Mouse (Mus musculus): ENCODE measurements around the gene Arih2. TPM values are rescaled to one million over a fixed set of nuclear protein-coding genes. Genes with fewer than 3 reads are reported as not detected.

Arih2 gene
- polyA plus RNA-seq, 1 experiment from 2014 or later = 40.8 TPM

DNA sequence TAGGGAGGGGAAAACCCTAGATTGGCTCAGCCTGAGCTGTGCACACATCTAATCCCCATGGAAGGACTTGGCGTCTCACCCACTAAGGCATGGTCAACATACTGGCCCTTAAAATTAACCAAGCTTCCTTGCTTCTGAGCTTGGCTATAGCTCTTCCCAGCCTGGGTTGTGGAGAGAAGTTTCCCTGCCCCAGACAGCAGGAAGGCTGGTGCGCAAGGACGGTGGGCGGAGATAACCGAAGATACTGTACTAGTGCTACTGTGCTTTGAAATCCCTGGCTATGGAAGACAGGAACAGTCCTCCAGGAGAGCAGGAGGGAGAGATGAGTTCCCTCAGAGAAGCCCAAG is 69.9 kb downstream of the Arih2 start:
- WGBS (ENCODE audit: missing documents) = 94% methylated on average over 5 of the region's 5 CpGs
- no peaks in the 10 kb centered on the region for H3K36me3 ChIP-seq (ENCODE audit: inconsistent target)
- H3K27ac ChIP-seq = no peak overlapping the region
- H3K4me3 ChIP-seq (ENCODE audit: inconsistent target) = no peak overlapping the region
- H3K79me2 ChIP-seq (ENCODE audit: inconsistent target) = no peaks in the 10 kb centered on the region

DNA sequence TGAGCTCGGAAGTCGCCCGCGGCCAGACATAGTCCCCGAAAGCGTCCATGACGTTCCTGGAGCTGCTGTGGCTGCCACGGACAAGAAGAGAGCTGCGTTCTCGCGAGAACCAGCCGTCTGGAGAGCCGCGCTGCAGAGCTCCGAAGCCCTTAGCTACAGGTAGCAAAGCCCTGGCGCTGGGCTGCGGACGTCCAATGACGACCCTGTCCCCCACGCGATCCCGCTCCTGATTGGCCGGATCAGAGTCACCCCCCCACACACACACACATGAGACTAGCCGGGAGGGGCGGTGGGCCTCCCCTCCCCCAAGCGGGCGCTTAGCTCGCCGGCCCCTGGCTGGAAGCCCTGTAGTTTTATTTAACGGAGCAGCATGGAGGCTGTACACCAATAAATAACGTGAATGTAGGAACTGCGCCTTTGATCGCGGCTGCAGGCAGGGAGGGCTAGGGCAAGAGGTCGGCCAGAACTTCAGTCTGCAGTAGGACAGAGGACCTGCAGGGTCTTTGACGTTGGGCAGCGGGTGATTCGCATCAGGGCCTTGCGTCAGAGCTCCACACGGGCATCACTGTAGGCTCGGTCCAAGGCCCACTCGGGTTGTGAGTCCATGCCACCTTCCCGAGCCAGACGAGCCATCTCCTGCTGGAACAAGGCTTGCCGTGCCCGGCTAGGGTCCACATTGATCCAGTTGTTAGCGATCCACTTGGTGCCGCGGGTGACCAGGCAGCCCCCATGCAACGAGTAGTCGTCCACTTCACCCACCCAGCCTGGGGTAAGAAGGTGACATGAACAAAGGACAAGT is 70.4 kb downstream of the Arih2 start, which contains the start of gene Wdr6:
Gene Wdr6 (minus strand): TSS at position 195 of the 799 bp plus-strand sequence.
- Histone ChIP-seq H3K79me2 (ENCODE audit: inconsistent target) (no peaks in the 10 kb centered on the region), H3K4me3 (ENCODE audit: inconsistent target) (peak within 1 kb of the TSS; percentile 56), H3K36me3 (ENCODE audit: inconsistent target) (no peaks in the 10 kb centered on the region), H3K27ac (no peak within 1 kb of the TSS)
- 12% methylated on average over 49 of the region's 51 CpGs for WGBS (ENCODE audit: missing documents)

DNA sequence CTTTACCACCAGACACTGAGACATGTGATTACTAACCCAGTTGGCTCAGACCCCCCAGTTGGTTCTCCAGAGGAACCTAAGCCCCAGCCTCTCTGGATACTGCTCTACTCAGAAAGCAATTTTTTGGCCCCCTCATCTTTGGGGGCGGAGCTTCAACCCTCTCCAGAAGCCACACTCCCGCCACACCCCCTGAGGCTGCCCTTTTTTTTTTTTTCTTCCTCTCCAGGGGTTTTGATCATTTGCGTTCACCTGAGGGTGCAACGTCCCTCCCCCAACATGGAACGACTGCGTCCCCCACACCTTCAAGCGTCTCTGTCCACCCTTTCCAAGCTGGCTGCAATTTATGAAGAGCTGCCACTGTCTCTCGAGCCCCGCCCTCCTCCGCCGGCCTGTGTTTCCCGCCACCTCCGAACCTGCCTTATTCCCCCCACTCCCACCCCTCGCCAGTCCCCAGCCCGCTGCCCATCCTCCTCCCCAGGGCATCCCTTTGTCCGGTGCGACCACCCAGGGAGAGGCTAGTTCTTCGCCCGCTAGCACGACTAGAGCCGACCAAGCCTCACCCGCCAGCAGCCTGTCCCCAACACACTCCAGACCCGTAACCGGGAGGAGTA is 71.1 kb downstream of the Arih2 start:
- Histone ChIP-seq H3K4me3 (ENCODE audit: inconsistent target) (peak overlapping the region; percentile 56), H3K27ac (no peak overlapping the region), H3K36me3 (ENCODE audit: inconsistent target) (peaks cover 3% of the 10 kb centered on the region; the same call in 1 of the 2 replicates), H3K79me2 (ENCODE audit: inconsistent target) (no peaks in the 10 kb centered on the region)
- 2% methylated on average over 24 of the region's 24 CpGs for WGBS (ENCODE audit: missing documents)

DNA sequence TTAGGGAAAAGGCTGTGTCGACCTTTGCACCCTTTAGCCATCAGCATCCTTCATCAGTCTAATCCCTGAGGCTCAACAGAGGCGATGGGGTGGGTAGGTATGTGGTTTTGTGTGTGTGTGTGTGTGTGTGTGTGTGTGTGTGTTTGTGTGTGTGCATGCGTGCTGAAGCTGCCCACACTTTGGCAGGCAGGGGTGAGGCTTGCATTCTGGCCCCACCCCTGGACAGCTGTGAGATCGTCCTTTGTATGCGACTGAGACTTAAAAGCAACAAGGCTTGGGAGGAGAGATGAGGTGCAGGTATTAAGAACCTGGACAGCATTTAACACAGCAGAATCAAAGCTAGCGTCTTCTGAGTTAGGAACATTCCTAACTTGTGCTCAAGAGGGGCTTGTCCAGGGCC is 72.2 kb downstream of the Arih2 start:
- no peak overlapping the region for H3K4me3 ChIP-seq (ENCODE audit: inconsistent target)

DNA sequence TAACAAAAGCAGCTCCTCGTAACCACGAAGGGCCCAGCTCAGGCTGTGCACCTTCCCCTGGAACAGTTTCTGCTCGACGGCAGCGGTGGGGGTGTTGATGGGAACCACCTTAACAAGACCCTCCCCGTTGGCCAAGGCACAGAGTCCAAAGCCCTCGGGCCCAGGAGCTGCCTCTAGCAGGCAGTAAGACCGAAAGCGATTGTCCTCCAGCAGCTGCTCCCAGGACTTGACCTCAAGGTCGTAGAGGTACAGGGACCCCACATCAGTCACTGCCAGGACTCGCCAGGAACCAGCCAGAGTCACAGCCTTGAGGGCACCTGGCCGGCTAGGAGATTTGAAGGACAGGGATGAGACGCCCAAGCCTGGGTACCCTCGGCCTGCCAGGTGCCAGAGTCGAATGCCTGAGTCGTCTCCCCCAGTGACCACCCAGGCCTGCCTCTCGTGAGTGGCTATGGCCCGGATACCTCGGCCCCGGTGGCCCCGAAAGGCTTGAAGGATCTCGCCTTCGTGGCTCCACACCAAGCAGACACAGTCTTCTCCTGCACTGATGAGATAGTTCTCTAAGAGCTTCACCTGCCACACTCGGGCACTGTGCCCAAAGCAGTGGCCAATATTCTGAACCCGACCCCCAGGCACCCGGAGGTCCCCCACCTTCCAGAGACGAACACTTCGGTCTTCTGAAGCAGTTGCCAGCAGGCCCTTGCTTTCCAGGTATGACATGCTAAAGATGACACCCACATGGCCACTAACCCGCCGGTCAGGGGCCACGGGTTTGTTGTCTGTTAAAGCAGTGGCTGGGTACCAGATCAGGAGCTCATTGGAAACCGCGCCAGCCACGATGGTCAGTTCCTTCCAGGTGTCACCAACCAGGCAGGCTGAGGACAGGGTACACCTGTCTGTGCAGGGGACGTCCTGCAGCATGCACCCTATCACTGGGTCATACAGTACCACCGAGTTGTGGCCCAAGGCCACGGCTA is 73.6 kb downstream of the Arih2 start:
- 96% methylated on average over 26 of the region's 37 CpGs for WGBS (ENCODE audit: missing documents)
- no peaks in the 10 kb centered on the region for H3K79me2 ChIP-seq (ENCODE audit: inconsistent target)
- no peak overlapping the region for H3K27ac ChIP-seq
- peaks cover 22% of the 10 kb centered on the region for H3K36me3 ChIP-seq (ENCODE audit: inconsistent target)
- H3K4me3 ChIP-seq (ENCODE audit: inconsistent target) = no peak overlapping the region

More for the DNA sequence above, 72.2 kb downstream of the Arih2 start:
- H3K27ac ChIP-seq = no peak overlapping the region
- H3K36me3 ChIP-seq (ENCODE audit: inconsistent target) = peaks cover 13% of the 10 kb centered on the region
- WGBS (ENCODE audit: missing documents) = 85% methylated on average over 5 of the region's 6 CpGs
- H3K79me2 ChIP-seq (ENCODE audit: inconsistent target) = no peaks in the 10 kb centered on the region

DNA sequence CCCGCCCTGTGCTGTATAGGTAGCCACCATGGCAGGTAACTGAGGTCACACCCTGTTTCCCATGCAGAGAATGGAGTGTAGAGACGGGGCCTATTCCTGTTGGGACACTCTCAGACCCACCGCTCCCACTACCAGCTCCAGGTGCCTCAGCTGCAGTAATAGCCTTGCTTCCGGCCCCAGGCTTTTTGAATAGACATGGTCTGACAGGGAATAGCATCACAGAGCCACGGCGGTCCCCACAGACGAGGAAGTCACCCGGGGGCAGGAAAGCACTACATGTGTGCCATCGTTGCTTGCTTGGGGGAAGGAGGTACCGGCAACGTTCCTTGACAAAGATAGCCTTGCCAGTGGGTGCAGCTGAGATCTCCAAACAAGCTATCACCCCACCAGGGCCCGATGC is 74.3 kb downstream of the Arih2 start:
- WGBS (ENCODE audit: missing documents) = 77% methylated on average over 12 of the region's 12 CpGs
- peaks cover 22% of the 10 kb centered on the region for H3K36me3 ChIP-seq (ENCODE audit: inconsistent target)
- no peak overlapping the region for H3K27ac ChIP-seq
- no peaks in the 10 kb centered on the region for H3K79me2 ChIP-seq (ENCODE audit: inconsistent target)
- H3K4me3 ChIP-seq (ENCODE audit: inconsistent target) = no peak overlapping the region

DNA sequence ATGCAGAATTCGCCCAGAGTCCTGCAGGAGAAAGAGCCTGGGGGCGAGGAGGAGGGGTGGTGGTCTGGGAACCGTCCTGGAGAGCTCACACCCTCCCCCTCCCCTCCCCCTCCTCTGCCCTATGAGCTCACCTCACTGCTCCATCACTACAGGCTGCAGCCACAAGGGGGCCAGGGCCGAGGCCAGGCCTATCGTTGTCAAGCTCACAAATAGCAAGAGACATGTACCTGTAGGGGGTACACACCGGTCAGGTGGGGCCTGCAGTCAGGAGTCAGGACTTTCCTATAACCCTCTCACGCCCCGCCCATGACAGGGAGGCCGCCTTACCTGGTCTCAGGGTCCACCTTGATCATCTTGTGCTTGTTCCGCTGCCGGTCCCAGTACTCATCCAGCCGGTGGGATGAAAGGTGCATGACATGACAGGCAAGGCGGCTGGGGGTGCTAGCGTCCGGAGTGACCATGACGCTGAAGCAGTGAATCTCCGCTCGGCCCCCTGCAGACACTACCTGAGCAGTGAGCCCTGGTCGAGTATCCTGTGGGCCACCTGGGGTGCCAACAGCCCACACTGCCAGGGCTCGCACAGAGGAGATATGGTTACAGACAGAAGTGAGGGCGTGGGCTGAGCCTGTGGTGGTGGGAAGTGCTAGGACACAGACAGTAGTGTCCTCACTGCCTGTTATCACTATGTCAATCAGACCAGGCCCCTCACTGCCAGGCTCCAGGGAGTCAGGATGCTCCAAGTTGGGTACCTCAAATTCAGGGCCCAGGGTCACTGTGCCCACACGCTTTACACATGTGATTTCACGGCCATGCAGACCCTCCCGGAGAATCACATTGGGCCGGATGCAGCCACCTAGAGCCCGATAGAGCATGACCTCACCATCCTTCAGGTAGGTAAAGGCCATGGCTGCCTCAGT is 75.2 kb downstream of the Arih2 start:
- H3K79me2 ChIP-seq (ENCODE audit: inconsistent target) = no peaks in the 10 kb centered on the region
- H3K27ac ChIP-seq = no peak overlapping the region
- H3K36me3 ChIP-seq (ENCODE audit: inconsistent target) = peaks cover 22% of the 10 kb centered on the region
- 82% methylated on average over 25 of the region's 26 CpGs for WGBS (ENCODE audit: missing documents)
- no peak overlapping the region for H3K4me3 ChIP-seq (ENCODE audit: inconsistent target)

DNA sequence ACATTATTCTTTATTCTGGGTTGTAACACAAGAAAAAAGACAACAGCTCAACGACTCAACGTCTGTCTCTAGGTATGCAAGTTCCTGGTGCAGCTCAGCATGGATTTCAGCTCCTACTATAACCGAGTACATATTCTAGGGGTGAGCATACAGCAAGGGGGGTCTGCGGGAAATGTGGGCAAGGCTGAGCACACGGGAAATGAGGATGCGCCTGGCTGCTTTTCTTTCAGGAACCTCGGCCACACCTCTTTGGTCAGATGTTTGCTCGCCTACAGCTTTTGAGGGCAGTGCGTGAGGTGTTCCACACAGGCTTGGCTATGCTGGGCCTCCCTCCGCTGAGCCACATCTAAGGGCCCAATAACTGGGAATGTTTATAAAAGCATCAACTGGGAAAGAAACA is 76.9 kb downstream of the Arih2 start:
- no peak overlapping the region for H3K4me3 ChIP-seq (ENCODE audit: inconsistent target)
- no peak overlapping the region for H3K27ac ChIP-seq
- H3K36me3 ChIP-seq (ENCODE audit: inconsistent target) = peaks cover 22% of the 10 kb centered on the region
- 89% methylated on average over 10 of the region's 10 CpGs for WGBS (ENCODE audit: missing documents)
- peaks cover 7% of the 10 kb centered on the region; the same call in 1 of the 2 replicates for H3K79me2 ChIP-seq (ENCODE audit: inconsistent target)

DNA sequence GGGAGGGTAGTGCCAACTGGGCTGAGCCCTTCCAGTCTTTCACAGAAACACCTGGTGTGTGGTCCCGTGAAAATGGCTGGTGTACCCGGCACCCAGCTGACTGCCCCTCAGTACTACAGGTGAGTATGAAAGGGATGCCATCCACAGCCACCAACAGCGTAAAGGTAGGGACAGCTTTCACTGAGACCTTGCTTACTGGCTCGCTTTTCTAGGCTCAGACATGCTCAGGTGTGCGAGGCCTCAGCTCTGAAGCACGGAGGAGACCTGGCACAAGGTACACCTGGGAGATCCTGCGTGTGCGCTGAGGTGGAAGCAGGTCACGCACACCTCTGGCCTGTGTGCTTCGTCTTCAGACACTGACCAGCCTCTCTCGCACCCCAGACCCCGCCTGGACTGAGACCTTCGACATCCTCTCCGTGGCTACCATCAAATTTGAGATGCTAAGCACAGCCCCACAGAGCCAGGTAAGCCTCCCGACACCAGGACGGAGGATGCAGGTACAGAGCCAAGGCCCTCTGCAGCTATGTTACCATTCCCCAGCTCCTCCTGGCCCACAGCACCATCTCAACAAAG is 77.7 kb downstream of the Arih2 start:
- no peak overlapping the region for H3K4me3 ChIP-seq (ENCODE audit: inconsistent target)
- H3K36me3 ChIP-seq (ENCODE audit: inconsistent target) = peaks cover 22% of the 10 kb centered on the region
- H3K79me2 ChIP-seq (ENCODE audit: inconsistent target) = peaks cover 7% of the 10 kb centered on the region; the same call in 1 of the 2 replicates
- 97% methylated on average over 16 of the region's 16 CpGs for WGBS (ENCODE audit: missing documents)
- H3K27ac ChIP-seq = no peak overlapping the region

DNA sequence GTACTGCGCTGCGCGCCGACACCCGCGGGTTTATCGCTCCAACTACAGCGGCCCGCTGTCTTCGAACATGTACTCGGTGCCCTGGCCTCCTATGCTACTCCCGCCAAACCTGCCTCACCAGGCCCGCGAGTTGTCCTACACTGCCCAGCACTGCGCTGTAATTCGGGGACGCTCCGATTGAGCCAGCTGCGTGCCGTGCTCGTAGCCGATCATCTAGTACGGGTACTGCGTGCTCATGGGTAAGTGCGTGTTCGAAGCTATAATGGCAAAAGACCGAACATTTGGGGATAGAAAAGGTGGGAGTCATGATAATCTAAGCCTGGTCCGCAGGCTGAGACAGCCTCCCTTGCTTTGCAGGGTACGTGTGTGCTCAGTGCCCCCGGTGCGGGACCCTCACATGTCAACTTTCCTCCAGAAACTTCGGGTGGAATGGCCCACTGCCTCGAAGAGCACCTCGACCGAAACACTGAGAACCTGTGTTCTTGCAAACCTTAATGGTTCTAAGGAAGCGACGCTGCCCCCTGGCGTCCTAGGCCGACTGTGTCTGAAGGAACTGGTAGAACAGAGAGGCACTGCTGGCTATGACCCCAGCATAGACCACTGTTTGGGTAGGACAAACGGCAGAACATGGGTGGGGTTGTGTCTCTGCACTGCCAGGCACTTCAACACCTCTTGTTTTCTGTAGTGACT is 78.8 kb downstream of the Arih2 start:
- Histone ChIP-seq H3K79me2 (ENCODE audit: inconsistent target) (peaks cover 15% of the 10 kb centered on the region; the same call in 1 of the 2 replicates), H3K4me3 (ENCODE audit: inconsistent target) (peak overlapping the region; percentile 50), H3K36me3 (ENCODE audit: inconsistent target) (peaks cover 22% of the 10 kb centered on the region), H3K27ac (peak overlapping the region; percentile 4; the same call in 1 of the 2 replicates)
- WGBS (ENCODE audit: missing documents) = 1% methylated on average over 40 of the region's 40 CpGs

DNA sequence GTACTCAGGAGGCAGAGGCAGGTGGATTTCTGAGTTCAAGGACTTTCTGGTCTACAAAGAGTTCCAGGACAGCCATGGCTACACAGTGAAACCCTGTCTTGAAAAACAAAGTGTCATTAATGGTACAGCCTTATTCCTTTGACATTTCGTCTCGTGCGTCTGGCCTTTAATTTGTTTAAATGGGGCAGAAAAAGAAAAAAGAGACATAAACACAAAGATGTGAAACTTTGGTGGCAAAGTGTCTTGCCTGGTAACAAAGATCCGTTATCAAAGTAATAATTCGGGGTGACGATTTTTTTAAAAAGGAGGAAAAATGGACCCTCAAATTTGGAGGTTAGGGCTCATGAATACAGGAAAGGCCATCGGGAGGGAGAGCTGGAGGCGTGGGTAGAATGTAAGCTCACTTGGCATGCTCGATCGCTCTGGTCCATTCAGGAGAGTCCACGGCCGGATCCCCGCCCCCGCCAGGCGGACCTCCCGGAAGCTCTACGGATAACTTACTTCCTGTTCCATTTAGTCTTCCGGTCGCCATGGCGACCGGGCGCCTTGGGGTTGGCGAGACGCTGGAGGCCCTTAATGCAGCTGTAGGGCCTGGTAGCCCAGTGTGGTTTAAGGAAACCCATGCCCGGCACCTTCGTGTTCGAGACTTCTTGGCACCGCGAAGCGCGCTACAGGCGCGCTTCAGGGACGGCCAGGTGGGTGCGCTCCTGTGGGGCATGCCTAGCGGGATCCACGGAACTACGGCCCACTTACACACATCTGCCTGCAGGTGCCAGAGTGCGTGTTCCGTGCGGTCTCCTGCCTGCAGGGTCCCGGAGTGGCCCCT is 79.6 kb downstream of the Arih2 start, which contains the start of gene Dalrd3:
Gene Dalrd3 (plus strand): TSS at position 506 of the 826 bp plus-strand sequence.
- H3K36me3 ChIP-seq (ENCODE audit: inconsistent target) = peaks cover 22% of the 10 kb centered on the region
- peak within 1 kb of the TSS; percentile 86 for H3K4me3 ChIP-seq (ENCODE audit: inconsistent target)
- WGBS (ENCODE audit: missing documents) = 2% methylated on average over 42 of the region's 42 CpGs
- peak within 1 kb of the TSS; percentile 94; the same call in 1 of the 2 replicates for H3K27ac ChIP-seq
- H3K79me2 ChIP-seq (ENCODE audit: inconsistent target) = peaks cover 15% of the 10 kb centered on the region; the same call in 1 of the 2 replicates

DNA sequence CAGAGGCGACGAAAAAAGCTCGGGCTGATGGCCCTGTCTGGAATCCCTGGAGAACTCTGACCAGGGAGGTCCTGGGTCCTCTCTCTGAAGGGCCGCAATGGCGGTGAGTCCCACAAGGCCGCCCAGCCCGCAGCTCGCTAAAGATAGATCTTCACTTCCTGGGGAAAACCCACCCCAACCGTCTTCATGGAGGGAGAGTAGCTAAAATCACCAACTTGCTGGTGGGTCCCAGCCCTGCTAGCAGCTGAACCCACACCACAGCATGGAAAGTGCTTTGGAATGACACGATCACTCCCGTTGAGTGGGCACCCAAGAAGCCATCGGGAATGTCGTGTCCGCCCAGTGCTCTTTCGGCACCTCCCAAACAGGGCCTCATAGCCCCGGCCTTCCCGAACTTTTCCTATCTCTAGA is 80.7 kb downstream of the Arih2 start:
- 34% methylated on average over 14 of the region's 17 CpGs for WGBS (ENCODE audit: missing documents)
- Histone ChIP-seq H3K36me3 (ENCODE audit: inconsistent target) (peaks cover 31% of the 10 kb centered on the region), H3K4me3 (ENCODE audit: inconsistent target) (peak overlapping the region; percentile 86), H3K79me2 (ENCODE audit: inconsistent target) (peaks cover 15% of the 10 kb centered on the region; the same call in 1 of the 2 replicates), H3K27ac (peak overlapping the region; percentile 94)
